Mouse (Mus musculus): ENCODE measurements around the gene Nadk2.

Nadk2 gene

GRCm38 (mm10) chr15:9088683-9089072 is 17.6 kb downstream of the Nadk2 start:
- no peak for DNase-seq

DNA sequence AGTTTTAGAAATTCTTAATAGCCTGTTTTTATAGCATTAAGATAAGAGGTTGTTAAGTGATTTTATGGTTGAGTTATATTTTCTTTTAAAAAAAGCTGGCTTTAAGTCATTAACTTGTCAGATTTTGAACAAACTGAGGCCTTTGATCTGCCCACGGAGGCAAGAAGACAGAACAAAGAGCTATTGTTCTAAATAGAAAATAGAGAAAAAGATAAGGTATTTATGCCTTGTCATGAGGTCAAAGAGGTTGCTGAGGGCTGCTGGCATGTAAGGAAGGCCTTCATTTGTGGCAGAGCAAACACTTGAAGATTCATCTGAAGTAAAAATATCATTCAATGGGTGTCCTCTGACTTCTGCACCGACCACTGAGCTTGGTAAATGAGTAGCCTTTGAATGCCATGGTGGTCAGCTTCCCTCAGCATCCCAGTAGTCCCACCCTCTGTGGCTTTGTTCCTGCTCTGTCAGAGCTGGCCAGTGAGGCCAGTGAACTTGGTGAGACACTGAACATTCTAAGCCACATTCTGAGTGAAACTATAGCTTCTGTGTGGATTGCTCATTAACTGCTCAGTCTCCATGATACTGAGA is 18.2 kb downstream of the Nadk2 start:
- no peak for DNase-seq

GRCm38 (mm10) chr15:9090662-9091061 is 19.6 kb downstream of the Nadk2 start:
- no peak for DNase-seq

DNA sequence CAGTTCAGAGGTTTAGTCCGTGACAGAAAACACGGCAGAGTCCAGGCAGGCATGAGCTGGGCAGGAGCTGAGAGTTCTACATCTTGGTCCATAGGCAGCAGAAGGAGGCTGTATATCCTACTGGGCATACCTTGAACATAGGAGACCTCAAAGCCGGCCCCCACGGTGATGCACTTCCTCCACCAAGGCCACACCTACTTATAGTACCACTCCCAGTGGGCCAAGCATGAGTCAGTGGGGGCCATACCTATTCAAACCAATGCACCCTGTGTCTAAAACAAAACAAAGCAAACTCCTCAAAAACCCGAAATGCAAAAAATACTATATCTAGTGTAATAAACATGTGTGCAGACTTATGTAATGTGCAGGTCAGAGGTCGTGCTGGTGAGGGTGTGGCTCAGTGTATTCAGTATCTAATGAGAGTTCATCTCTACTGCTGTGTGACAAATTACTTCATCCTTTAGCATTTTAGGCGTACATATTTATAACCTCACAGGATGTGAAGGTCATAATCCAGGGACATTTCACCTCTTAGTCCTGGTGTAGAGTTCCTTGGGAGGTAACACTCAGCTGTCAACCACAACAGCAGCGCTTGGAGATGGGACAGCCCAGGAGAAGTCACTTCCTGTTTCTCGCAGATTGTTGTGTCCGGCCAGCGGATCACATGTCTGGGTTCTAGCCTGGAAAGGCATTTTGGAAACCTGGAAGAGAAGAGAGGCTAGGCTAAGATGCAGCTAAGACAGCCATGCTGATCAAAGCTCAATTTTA is 22.7 kb downstream of the Nadk2 start:
- no peak for DNase-seq

DNA sequence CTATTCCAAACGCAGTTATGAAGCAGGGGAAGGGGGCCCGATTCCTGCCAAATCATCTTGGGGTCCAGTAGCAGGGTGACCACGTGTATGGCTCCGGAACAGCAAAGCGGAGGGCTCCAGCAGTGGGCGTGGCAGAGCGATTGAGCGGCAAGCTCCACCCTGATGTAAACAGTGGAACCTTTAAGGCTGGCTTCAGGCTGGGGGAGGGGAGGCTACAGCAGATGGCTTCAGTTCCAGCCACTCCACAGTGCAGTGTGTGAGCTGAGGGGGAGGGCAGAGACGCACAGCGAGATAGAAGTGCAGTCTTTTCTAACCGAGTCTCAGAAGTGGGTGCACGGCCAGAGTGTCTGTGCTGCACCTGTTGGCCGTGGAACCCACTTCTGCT is 23.3 kb downstream of the Nadk2 start:
- peak; percentile 75 for DNase-seq

DNA sequence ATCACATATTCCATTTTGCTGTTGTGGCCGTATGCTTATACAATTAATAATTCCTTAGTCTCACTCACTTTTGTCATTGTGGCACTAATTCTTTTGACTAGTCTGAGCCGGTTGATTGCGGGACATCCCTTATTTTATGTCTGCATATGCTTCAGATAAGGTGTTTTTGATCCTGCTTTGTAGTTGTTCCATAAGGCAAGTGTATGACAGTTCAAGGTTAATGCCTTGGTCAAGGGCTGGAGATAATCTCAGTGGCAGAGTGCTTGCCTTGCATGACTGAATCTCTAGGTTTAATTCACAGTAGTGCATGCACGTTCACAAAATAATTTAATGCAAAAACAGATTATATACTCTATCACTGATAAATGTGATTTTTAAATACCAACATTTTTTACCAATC is 25.8 kb downstream of the Nadk2 start:
- DNase-seq = no peak

DNA sequence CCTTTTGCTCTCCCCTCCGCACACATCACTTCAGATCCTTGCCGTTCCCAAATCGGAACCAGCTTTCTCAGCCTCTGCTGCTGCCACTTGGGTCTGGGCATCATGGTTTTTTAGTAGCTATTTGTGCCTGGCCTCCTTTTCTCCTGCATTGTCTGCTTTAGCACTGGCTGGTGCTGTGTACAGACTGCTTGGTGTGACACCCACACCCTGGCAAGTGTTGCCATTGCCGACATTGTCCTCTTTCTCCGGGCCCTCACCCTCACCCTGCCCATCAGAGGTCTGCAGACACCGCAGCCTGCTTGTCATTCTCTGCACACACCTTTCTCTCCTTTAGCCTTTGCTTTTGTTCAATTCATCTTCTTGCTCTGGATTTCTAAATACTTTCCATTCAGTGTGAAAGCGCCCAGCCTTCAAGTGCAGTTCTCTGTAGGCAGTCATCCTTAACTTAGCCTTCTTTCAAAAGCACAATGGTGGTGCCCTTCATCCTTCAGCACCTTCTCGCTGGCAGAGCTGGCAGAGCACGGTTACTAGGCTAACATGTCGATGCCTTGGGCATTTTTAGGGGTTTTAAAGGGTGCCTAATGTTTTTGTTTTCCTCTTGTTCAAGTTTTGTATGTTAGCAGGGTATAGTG is 29.5 kb downstream of the Nadk2 start:
- no peak for DNase-seq

- DNase-seq = no peak
These were observed 35.4 kb downstream of the Nadk2 start for GRCm38 (mm10) chr15:9106303-9107074.

GRCm38 (mm10) chr15:9110526-9111347 is 39.7 kb downstream of the Nadk2 start:
- DNase-seq = no peak

- no peak for DNase-seq
These were observed 40.6 kb downstream of the Nadk2 start for GRCm38 (mm10) chr15:9111648-9112047.

DNA sequence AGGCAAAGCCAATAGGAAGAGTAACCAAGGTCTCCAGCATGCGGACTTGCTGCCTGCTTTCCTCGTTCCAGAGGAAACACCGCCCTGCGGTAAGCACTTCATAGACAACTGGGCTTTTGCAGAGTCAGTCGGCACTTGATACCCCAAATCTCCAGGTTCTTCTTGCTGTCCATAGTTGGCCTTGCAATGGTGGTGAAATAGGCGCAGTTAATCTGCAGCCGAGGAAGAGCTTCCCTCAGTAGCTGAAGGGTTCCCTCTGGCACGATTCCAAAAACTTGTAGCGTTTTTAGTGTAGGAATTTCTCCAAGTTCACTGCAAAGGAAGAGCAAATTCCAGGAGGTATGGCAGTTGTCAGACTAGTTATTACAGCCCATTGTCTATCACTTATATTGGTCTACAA is 42.5 kb downstream of the Nadk2 start:
- no peak for DNase-seq

DNA sequence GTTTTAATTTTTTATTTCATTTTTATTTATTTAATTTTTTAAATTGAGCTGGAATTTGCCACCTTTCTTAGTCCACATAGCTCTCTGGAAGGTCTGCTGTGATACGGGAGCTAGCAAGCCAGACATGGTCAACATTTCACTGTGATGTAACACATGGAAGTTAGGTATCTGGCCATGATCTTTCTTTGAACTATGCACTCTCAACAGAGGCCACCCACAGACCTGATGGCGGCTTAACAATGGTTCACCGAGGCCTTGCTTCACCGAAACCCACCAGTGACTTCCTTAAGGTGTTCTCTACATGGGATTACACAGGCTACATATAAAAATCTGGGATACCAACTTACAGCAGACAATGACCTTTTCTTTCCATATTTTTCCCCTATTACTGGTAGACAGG is 43.1 kb downstream of the Nadk2 start:
- no peak for DNase-seq

DNA sequence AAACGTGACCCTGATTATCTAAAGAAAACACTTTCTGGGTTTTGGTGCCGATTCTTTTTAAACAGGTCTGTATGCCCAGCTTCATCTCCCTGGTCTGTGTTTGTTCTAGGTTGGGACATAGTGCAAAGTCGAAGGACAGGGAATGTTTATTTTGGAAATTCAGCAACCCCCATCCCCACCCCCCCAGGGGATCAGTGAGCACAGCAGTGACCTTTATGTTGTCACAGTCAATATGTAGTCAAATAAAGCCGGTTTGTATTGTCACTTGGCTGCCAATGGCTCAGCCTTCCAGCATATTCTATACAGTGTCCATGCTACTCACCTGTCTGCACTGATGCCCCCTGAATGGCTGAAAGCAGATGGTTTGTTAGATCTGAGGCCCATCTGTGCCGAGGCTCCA is 43.5 kb downstream of the Nadk2 start:
- DNase-seq = no peak

DNA sequence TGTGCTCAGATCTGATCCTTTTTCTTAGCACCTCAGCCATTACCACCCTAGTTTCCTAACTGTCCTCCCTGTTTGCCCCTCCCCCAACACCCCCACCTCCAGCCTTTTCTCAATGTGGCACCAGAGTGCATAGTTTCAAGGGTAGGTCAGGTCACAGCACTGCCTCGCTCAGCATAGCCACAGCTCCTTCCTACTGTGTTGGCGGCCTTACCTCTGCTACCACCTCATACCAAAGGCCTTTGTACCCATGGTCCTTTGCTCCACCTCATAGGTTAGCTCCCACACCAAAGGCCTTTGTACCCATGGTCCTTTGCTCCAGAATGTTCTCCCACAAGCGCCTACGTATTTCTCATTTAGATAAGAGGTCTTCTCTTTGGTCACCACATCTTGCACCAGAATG is 47.8 kb downstream of the Nadk2 start:
- DNase-seq = no peak

- DNase-seq = peak; percentile 60
These were observed 49.0 kb downstream of the Nadk2 start for GRCm38 (mm10) chr15:9120081-9120480.

- no peak for DNase-seq
These were observed 51.9 kb downstream of the Nadk2 start for GRCm38 (mm10) chr15:9122989-9123388.

DNA sequence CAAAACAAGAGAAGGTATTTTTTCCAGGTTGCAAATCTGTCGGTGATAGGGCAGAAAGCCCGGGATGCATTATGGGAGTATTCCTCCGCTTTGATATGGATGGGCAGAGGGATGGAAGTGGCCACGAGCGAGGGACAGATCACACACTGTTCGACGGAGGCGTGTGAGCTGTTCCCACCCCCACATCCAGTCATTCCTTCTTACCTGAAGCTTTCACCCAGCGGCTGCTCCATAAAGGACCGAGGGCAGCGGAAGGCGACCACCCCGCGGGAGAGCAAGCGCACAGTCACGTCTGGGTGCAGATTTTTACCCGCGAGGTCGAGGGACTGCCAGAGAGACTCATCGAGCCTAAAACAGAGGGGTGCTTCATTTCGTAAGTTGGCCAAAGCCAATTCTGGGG is 53.8 kb downstream of the Nadk2 start:
- no peak for DNase-seq

DNA sequence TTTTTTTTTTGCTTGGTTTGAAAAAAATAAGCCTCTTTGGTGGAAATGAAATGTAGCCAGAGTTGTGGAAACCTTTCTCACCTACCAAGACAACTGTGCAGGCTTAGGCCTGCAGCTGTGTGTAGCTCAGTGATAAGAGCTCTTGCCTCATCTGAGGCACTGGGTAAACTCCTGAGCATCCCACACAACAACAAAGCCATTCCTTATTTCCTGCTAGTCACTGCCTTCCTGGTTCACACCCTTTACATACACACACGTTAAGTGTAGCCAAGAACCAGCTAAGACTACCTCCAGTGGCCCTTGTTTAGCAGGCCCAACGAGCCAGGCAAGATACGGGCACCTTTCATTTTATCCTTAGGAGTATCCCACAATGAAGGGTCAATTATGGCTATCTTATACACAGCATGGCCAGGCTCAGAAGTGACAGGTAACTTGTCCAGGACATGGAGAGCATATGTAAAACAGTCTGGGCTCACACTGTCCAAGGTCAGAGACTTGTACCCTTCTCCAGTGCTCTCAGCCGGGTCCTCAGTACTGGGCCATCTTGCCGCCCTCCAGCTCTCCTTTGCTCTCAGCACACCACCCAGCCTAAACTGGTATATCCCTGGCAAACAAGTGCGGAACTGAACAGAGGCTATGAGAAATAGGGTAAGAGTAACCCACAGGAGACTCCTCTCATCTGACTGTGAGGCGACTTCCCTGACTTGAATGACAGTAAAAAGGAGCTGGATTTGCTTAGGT is 56.2 kb downstream of the Nadk2 start:
- no peak for DNase-seq

DNA sequence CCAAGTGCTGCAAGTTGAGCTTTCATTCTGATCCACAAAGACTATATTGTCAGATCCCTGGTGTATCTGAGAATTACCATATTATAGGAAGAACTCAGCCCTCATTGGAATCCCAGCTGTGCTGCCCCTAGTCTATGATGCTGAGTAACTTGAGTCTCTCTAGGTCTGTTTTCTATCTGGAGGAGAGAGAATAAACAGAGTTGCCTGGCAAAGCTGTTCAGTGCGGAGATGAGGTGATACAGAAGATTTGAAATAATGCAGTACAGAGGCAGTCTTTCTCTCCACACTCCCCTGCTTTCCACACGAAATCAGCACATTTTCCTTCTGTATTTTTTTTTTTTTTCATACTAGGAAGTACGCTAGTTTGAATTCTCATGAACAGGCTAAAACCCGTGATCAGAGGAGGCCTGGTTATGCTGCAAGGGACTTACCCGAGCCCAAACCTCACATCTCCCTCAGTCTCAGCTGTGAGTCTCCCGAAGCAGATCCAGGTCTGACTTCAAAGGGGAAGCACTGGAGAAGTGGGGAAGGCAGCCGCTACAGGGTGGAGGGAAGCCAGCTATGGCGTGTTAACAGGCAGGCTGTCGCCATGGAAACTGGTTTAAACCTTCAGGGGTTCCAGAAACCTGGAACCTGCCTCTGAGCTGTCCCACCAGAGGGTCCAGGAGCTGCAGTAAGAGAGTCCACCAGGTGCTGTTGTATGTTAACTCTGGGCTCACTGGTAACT is 59.9 kb downstream of the Nadk2 start:
- DNase-seq = no peak

DNA sequence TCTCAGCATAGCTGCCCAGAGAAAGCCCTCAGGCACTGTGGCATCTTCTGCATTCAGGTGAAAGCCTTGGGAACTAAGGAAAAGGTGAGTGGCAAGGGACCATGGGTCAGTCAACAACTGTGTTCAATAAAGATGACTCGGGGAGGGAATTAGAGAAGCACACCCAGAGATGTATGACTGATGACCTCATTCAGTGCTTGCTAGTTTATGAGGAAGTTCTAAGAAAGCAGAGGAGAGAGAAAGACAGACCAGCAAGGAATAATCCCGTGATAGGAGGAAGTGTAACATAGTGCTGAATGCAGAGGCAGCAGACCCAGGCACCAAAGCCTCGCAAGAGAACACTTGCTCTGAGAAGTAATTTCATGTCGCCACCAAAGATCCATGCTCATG is 60.4 kb downstream of the Nadk2 start:
- no peak for DNase-seq

- DNase-seq = no peak
These were observed 61.8 kb downstream of the Nadk2 start for GRCm38 (mm10) chr15:9132693-9133443.

Data from embryo, embryonic 11 days (tissue).